Mouse (Mus musculus) neural tube, embryonic 13.5 days (tissue): ENCODE measurements around the gene Camta1. TPM values are rescaled to one million over a fixed set of nuclear protein-coding genes. Genes with fewer than 3 reads are reported as not detected.

Experiments used
- ATAC-seq: fragments of 200-750 bp; cut with Nextera tagmentation; 2 replicates; pipeline ENCODE4 v1.8.0; 2017; ENCODE audit warnings: low read depth, mild to moderate bottlenecking, moderate TSS enrichment, moderate library complexity
- H3K27ac ChIP-seq: fragments of 300-500 bp; sonication (generic); replicated peaks from 2 replicates; pipeline ENCODE4 v1.5.1; 2015; ENCODE audit warnings: moderate library complexity, mild to moderate bottlenecking, inconsistent platforms
- H3K27me3 ChIP-seq: fragments of 300-500 bp; sonication (generic); 2 replicates; pipeline ENCODE4 v1.6.1; 2015; ENCODE audit warnings: mild to moderate bottlenecking, inconsistent platforms
- H3K36me3 ChIP-seq: fragments of 300-500 bp; sonication (generic); 2 replicates; pipeline ENCODE4 v1.6.1; 2015; ENCODE audit warnings: mild to moderate bottlenecking, inconsistent platforms
- H3K4me1 ChIP-seq: fragments of 300-500 bp; sonication (generic); replicated peaks from 2 replicates; pipeline ENCODE4 v1.6.1; 2015; ENCODE audit warnings: inconsistent platforms
- H3K4me2 ChIP-seq: fragments of 300-500 bp; sonication (generic); 2 replicates; pipeline ENCODE4 v1.6.1; 2015; ENCODE audit warnings: inconsistent platforms, mild to moderate bottlenecking, moderate library complexity
- H3K4me3 ChIP-seq: fragments of 300-500 bp; sonication (generic); 2 replicates; pipeline ENCODE4 v1.5.1; 2015; ENCODE audit warnings: mild to moderate bottlenecking, inconsistent platforms
- H3K9ac ChIP-seq: fragments of 300-500 bp; sonication (generic); 2 replicates; pipeline ENCODE4 v1.6.1; 2015; ENCODE audit warnings: moderate library complexity, mild to moderate bottlenecking, inconsistent platforms
- H3K9me3 ChIP-seq: fragments of 300-500 bp; sonication (generic); 2 replicates; pipeline ENCODE4 v1.6.1; 2016; ENCODE audit warnings: inconsistent platforms
- WGBS: fragments of 180-500 bp; shearing (Covaris S2); methylation state at CpG from one replicate; pipeline ENCODE4 v1.1.7; 2015; 5-methylcytosine and 5-hydroxymethylcytosine counted together
- polyA plus RNA-seq: library from polyadenylated mRNA; unstranded; fragments of >200 nt; fragmentation: Nextera tagmentation; extraction: Ambion mirVana; gene quantifications from 2 replicates; pipeline ENCODE4 v1.2.1, GENCODE M21; 2015

Gene Camta1
- polyA plus RNA-seq, 1 experiment from 2014 or later, result 165 TPM

DNA sequence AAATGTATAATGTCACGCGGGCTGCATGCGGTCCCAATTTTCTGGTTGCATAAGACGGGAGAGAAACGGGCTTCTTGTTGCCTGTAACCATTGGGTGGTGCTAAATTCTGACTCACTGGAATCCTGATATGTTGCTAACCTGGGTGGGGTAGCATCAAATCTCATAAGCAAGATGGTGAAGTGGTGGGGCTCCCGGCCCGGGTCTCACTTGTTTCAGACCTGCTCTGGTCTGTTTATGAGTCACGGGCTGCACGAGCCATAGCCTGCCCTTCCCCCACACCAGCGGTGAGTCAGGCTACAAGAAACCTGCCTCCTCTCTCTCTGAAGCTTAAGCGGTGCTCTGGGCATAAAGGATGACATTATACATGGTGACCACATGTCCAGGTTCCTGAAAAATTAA is 554.8 kb downstream of the Camta1 start:
- no peaks in the 10 kb centered on the region for H3K9me3 ChIP-seq
- no peak overlapping the region for H3K4me3 ChIP-seq
- no peak overlapping the region for H3K4me2 ChIP-seq
- ATAC-seq, result no peak
- peaks cover 52% of the 10 kb centered on the region for H3K4me1 ChIP-seq
- 84% methylated on average over 11 of the region's 11 CpGs for WGBS
- H3K27ac ChIP-seq, result peak overlapping the region; percentile 76
- no peaks in the 10 kb centered on the region for H3K36me3 ChIP-seq
- H3K27me3 ChIP-seq, result no peaks in the 10 kb centered on the region
- H3K9ac ChIP-seq, result 0 out of 2 replicates have a peak overlapping the region, but pooled peaks have one; percentile 31

GRCm38 (mm10) chr4:151306311-151306765 is 555.3 kb downstream of the Camta1 start:
- 38% methylated on average over 11 of the region's 11 CpGs for WGBS
- peaks cover 51% of the 10 kb centered on the region for H3K4me1 ChIP-seq

GRCm38 (mm10) chr4:151305761-151306160 is 555.9 kb downstream of the Camta1 start:
- Histone ChIP-seq H3K36me3 (no peaks in the 10 kb centered on the region), H3K27ac (peak overlapping the region; percentile 76), H3K4me2 (no peak overlapping the region), H3K9me3 (no peaks in the 10 kb centered on the region), H3K27me3 (no peaks in the 10 kb centered on the region), H3K4me3 (no peak overlapping the region), H3K4me1 (peaks cover 50% of the 10 kb centered on the region), H3K9ac (no peak overlapping the region)
- no peak for ATAC-seq
- WGBS, result 83% methylated on average over 6 of the region's 6 CpGs

More at GRCm38 (mm10) chr4:151306311-151306765, 555.3 kb downstream of the Camta1 start:
- H3K4me2 ChIP-seq, result no peak overlapping the region
- H3K9ac ChIP-seq, result 0 out of 2 replicates have a peak overlapping the region, but pooled peaks have one; percentile 31
- H3K9me3 ChIP-seq, result no peaks in the 10 kb centered on the region
- H3K27ac ChIP-seq, result peak overlapping the region; percentile 76
- ATAC-seq, result no peak
- no peak overlapping the region for H3K4me3 ChIP-seq
- H3K36me3 ChIP-seq, result no peaks in the 10 kb centered on the region
- H3K27me3 ChIP-seq, result no peaks in the 10 kb centered on the region

- 60% methylated on average over 3 of the region's 3 CpGs for WGBS
- H3K27ac ChIP-seq, result no peak overlapping the region
These were observed 557.7 kb downstream of the Camta1 start for GRCm38 (mm10) chr4:151303931-151304330.

DNA sequence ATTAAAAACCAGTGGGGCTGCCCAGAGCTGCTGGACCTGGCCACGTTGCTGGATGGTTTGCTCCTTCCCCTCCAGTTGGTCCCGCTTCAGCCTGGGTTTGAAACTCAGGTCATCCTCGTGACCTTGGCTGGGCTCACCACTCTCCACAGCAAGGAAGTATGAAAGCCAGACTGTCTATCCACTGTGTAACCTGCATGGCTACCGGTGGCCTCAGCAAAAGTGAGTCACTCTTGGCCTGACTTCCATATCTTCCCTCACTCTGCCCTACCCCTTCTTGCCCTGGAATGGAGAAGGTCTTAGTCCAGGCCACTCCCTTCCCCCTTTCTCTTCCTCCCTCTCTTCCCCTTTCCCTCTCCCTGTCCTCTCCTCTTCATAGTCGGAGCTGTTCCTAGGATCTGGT is 558.2 kb downstream of the Camta1 start:
- WGBS, result 81% methylated on average over 5 of the region's 5 CpGs
- H3K4me3 ChIP-seq, result no peak overlapping the region
- no peak overlapping the region for H3K4me2 ChIP-seq
- peaks cover 43% of the 10 kb centered on the region for H3K4me1 ChIP-seq
- peaks cover 8% of the 10 kb centered on the region for H3K27me3 ChIP-seq
- H3K36me3 ChIP-seq, result no peaks in the 10 kb centered on the region
- no peaks in the 10 kb centered on the region for H3K9me3 ChIP-seq
- no peak overlapping the region for H3K9ac ChIP-seq
- H3K27ac ChIP-seq, result peak overlapping the region; percentile 78; the same call in 1 of the 2 replicates
- ATAC-seq, result no peak

More at GRCm38 (mm10) chr4:151303931-151304330, 557.7 kb downstream of the Camta1 start:
- H3K4me3 ChIP-seq, result no peak overlapping the region
- H3K9ac ChIP-seq, result no peak overlapping the region
- peaks cover 43% of the 10 kb centered on the region for H3K4me1 ChIP-seq
- no peak overlapping the region for H3K4me2 ChIP-seq
- ATAC-seq, result no peak
- peaks cover 8% of the 10 kb centered on the region for H3K27me3 ChIP-seq
- no peaks in the 10 kb centered on the region for H3K9me3 ChIP-seq
- no peaks in the 10 kb centered on the region for H3K36me3 ChIP-seq

GRCm38 (mm10) chr4:151302195-151303126 is 559.2 kb downstream of the Camta1 start:
- no peaks in the 10 kb centered on the region for H3K36me3 ChIP-seq
- H3K4me2 ChIP-seq, result no peak overlapping the region
- no peaks in the 10 kb centered on the region for H3K9me3 ChIP-seq
- peak overlapping the region; percentile 78 for H3K27ac ChIP-seq
- peaks cover 8% of the 10 kb centered on the region for H3K27me3 ChIP-seq
- WGBS, result 34% methylated on average over 11 of the region's 11 CpGs
- H3K4me3 ChIP-seq, result no peak overlapping the region
- no peak overlapping the region for H3K9ac ChIP-seq
- H3K4me1 ChIP-seq, result peaks cover 43% of the 10 kb centered on the region
- peak; percentile 60 for ATAC-seq

GRCm38 (mm10) chr4:151301337-151301736 is 560.3 kb downstream of the Camta1 start:
- Histone ChIP-seq H3K4me2 (no peak overlapping the region), H3K27me3 (peaks cover 8% of the 10 kb centered on the region), H3K36me3 (no peaks in the 10 kb centered on the region), H3K4me3 (no peak overlapping the region), H3K9ac (no peak overlapping the region), H3K9me3 (no peaks in the 10 kb centered on the region), H3K4me1 (peaks cover 35% of the 10 kb centered on the region), H3K27ac (peak overlapping the region; percentile 62; the same call in 1 of the 2 replicates)
- WGBS, result 49% methylated on average over 9 of the region's 9 CpGs
- no peak for ATAC-seq

- Histone ChIP-seq H3K9ac (no peak overlapping the region), H3K4me2 (no peak overlapping the region), H3K4me3 (no peak overlapping the region), H3K9me3 (no peaks in the 10 kb centered on the region), H3K27me3 (peaks cover 8% of the 10 kb centered on the region), H3K36me3 (no peaks in the 10 kb centered on the region), H3K4me1 (peaks cover 29% of the 10 kb centered on the region), H3K27ac (no peak overlapping the region)
- ATAC-seq, result peak; percentile 54; the same call in 1 of the 2 replicates
- 18% methylated on average over 15 of the region's 15 CpGs for WGBS
These were observed 561.0 kb downstream of the Camta1 start for GRCm38 (mm10) chr4:151300706-151301105.

- H3K9ac ChIP-seq, result no peak overlapping the region
- WGBS, result 83% methylated on average over 13 of the region's 13 CpGs
- no peak overlapping the region for H3K4me2 ChIP-seq
- no peaks in the 10 kb centered on the region for H3K36me3 ChIP-seq
- H3K27ac ChIP-seq, result no peak overlapping the region
- H3K9me3 ChIP-seq, result no peaks in the 10 kb centered on the region
- no peak overlapping the region for H3K4me3 ChIP-seq
- peaks cover 3% of the 10 kb centered on the region for H3K4me1 ChIP-seq
- H3K27me3 ChIP-seq, result peaks cover 8% of the 10 kb centered on the region
- no peak for ATAC-seq
These were observed 566.0 kb downstream of the Camta1 start for GRCm38 (mm10) chr4:151295515-151296203.

DNA sequence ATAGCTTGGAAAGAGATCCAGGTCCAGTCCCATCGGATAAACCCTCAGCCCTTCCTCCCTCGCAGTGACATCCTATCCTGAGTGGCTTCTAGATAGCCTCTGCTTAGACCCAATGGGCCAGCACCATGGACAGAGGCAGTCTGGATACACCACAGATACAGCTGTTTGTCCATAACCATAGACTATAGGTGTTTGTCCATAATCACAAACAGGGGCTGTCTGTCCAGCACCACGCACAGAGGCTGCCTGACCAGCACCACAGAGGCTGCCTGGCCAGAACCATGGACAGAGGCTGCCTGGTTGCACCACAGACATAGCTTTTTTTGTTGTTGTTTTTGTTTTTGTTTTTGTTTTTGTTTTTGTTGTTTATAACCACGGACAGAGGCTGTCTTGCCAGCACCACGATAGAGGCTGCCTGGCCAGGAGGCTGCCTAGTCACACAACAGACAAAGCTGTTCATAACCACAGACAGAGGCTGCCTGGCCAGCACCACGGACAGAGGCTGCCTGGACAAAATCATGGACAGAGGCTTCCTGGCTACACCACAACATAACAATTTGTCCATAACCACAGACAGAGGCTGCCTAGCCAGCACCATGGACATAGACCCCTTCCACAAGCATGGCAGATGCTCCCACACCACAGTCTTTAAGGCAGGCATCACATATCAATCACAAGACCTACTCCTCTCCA is 572.6 kb downstream of the Camta1 start:
- Histone ChIP-seq H3K27me3 (no peaks in the 10 kb centered on the region; the same call in 1 of the 2 replicates), H3K4me3 (no peak overlapping the region), H3K27ac (no peak overlapping the region), H3K9ac (no peak overlapping the region), H3K4me1 (peaks cover 18% of the 10 kb centered on the region), H3K4me2 (no peak overlapping the region), H3K36me3 (no peaks in the 10 kb centered on the region), H3K9me3 (no peaks in the 10 kb centered on the region)
- WGBS, result 63% methylated on average over 6 of the region's 6 CpGs
- no peak for ATAC-seq

- Histone ChIP-seq H3K9ac (no peak overlapping the region), H3K4me2 (no peak overlapping the region), H3K9me3 (no peaks in the 10 kb centered on the region), H3K27me3 (no peaks in the 10 kb centered on the region; the same call in 1 of the 2 replicates), H3K4me1 (peaks cover 24% of the 10 kb centered on the region), H3K4me3 (no peak overlapping the region), H3K27ac (peak overlapping the region; percentile 20), H3K36me3 (no peaks in the 10 kb centered on the region)
- no peak for ATAC-seq
- WGBS, result 41% methylated on average over 12 of the region's 12 CpGs
These were observed 575.7 kb downstream of the Camta1 start for GRCm38 (mm10) chr4:151285905-151286445.
